Comparison of ENCODE assay signal across 22 mouse cellular contexts in genomic region chr8:117765947-117766346, GRCm38 (mm10). TPM values are rescaled to one million over a fixed set of nuclear protein-coding genes. Genes with fewer than 3 reads are reported as not detected.
DNase-seq lines count a peak whose midpoint lies in the region; ATAC-seq and TF ChIP-seq lines count a peak whose summit lies in the region.
"Had no signal": no experiment of that assay in that cellular context is flagged by ENCODE, and none has a peak within 500 bp of the region (broad histone marks: within the 10 kb centered on the region; RNA-seq: fewer than 3 reads in every experiment).

No protein-coding gene starts in this region.

- peak; percentile 69 for ATAC-seq in intestine, embryonic 15.5 days
- no peak for ATAC-seq in intestine, postnatal 0 days
- peak; percentile 79 for ATAC-seq in liver, embryonic 14.5 days (ENCODE audit: insufficient read depth)
- ATAC-seq: CD4-positive, CD25-positive, alpha-beta regulatory T cell, adult 4 months; forebrain, postnatal 0 days had no signal

- no peaks in the 10 kb centered on the region for H3K9me3 ChIP-seq in intestine, embryonic 15.5 days
- no peaks in the 10 kb centered on the region for H3K9me3 ChIP-seq in intestine, postnatal 0 days (ENCODE audit: control insufficient read depth)
- H3K9me3 ChIP-seq in MEL (replicated peaks; ENCODE audit: insufficient read depth, low read length), result no peaks in the 10 kb centered on the region
- no peaks in the 10 kb centered on the region for H3K9me3 ChIP-seq in liver, embryonic 14.5 days (ENCODE audit: control insufficient read depth, low read length)
- H3K9me3 ChIP-seq: embryonic facial prominence, embryonic 13.5 days; forebrain, embryonic 12.5 days; hindbrain, embryonic 15.5 days had no signal

- no peaks in the 10 kb centered on the region for H3K36me3 ChIP-seq in intestine, embryonic 15.5 days
- no peaks in the 10 kb centered on the region for H3K36me3 ChIP-seq in intestine, postnatal 0 days (ENCODE audit: control insufficient read depth, insufficient read depth)
- no peaks in the 10 kb centered on the region for H3K36me3 ChIP-seq in MEL (ENCODE audit: control insufficient read depth in 1 of 2, insufficient read depth in 2 of 2, low read length in 2 of 2)
- no peaks in the 10 kb centered on the region for H3K36me3 ChIP-seq in liver, embryonic 14.5 days (replicated peaks; ENCODE audit: control insufficient read depth, insufficient read depth, low read depth)
- H3K36me3 ChIP-seq: embryonic facial prominence, embryonic 13.5 days; forebrain, embryonic 12.5 days; G1E; heart, embryonic 13.5 days; hindbrain, embryonic 15.5 days had no signal

- no peak for TF ChIP-seq RAD21 in MEL (IDR thresholded peaks at IDR 0.05; ENCODE audit: low read depth, low read length)

- no peaks in the 10 kb centered on the region for H3K27me3 ChIP-seq in intestine, embryonic 15.5 days (replicated peaks)
- no peaks in the 10 kb centered on the region for H3K27me3 ChIP-seq in intestine, postnatal 0 days (replicated peaks; ENCODE audit: control insufficient read depth, insufficient read depth, low read length)
- no peaks in the 10 kb centered on the region for H3K27me3 ChIP-seq in MEL (ENCODE audit: control insufficient read depth in 1 of 2, insufficient read depth in 2 of 2, low read length in 2 of 2)
- H3K27me3 ChIP-seq in liver, embryonic 14.5 days (ENCODE audit: control insufficient read depth, insufficient read depth, low read length), result no peaks in the 10 kb centered on the region
- H3K27me3 ChIP-seq: embryonic facial prominence, embryonic 13.5 days; forebrain, embryonic 12.5 days; hindbrain, embryonic 15.5 days had no signal

- no peak overlapping the region for H3K4me2 ChIP-seq in intestine, embryonic 15.5 days (replicated peaks)
- no peak overlapping the region for H3K4me2 ChIP-seq in intestine, postnatal 0 days (replicated peaks; ENCODE audit: low read depth)
- peak overlapping the region; percentile 49 for H3K4me2 ChIP-seq in liver, embryonic 14.5 days (ENCODE audit: low read depth)
- H3K4me2 ChIP-seq: embryonic facial prominence, embryonic 13.5 days; forebrain, embryonic 12.5 days; heart, embryonic 13.5 days; hindbrain, embryonic 15.5 days had no signal

- H3K4me3 ChIP-seq in intestine, embryonic 15.5 days (replicated peaks), result no peak overlapping the region
- H3K4me3 ChIP-seq in intestine, postnatal 0 days (ENCODE audit: low read depth, low read length), result no peak overlapping the region
- H3K4me3 ChIP-seq in MEL (ENCODE audit: control insufficient read depth in 1 of 2, insufficient read depth in 1 of 2, low read depth in 2 of 2, low read length in 2 of 2), result no peak overlapping the region
- no peak overlapping the region for H3K4me3 ChIP-seq in liver, embryonic 14.5 days (ENCODE audit: insufficient read depth in 1 of 2, low read depth in 2 of 2, low read length in 2 of 2)
- H3K4me3 ChIP-seq: embryonic facial prominence, embryonic 13.5 days; forebrain, embryonic 12.5 days; heart, embryonic 13.5 days; hindbrain, embryonic 15.5 days had no signal

- TF ChIP-seq EP300 in MEL (IDR thresholded peaks at IDR 0.05; ENCODE audit: low read depth in 1 of 2, low read length in 2 of 2), result peak; percentile 71 to 82
- peak; percentile 95 for TF ChIP-seq EP300 in liver, embryonic 14.5 days (IDR thresholded peaks at IDR 0.05; ENCODE audit: low read depth)

- no peaks in the 10 kb centered on the region for H3K79me2 ChIP-seq in MEL (ENCODE audit: control insufficient read depth, insufficient read depth, low read length, poor library complexity)

- TF ChIP-seq CTCF in intestine, postnatal 0 days (IDR thresholded peaks at IDR 0.05; ENCODE audit: low read depth), result no peak
- TF ChIP-seq CTCF in MEL (IDR thresholded peaks at IDR 0.05 in 2 of 3, conservative IDR thresholded peaks at IDR 0.05 in 1 of 3; ENCODE audit: control insufficient read depth in 1 of 3, insufficient read depth in 1 of 3, low read depth in 2 of 3, low read length in 3 of 3, poor library complexity in 1 of 3, severe bottlenecking in 1 of 3), result no peak
- TF ChIP-seq CTCF in liver, embryonic 14.5 days (IDR thresholded peaks at IDR 0.05; ENCODE audit: low read depth), result no peak

- H3K4me1 ChIP-seq in intestine, embryonic 15.5 days (replicated peaks), result no peaks in the 10 kb centered on the region
- H3K4me1 ChIP-seq in intestine, postnatal 0 days (replicated peaks; ENCODE audit: control insufficient read depth, insufficient read depth, low read length), result no peaks in the 10 kb centered on the region; the same call in 1 of the 2 replicates
- H3K4me1 ChIP-seq in MEL (ENCODE audit: control insufficient read depth in 1 of 2, insufficient read depth in 2 of 2, low read length in 2 of 2), result peaks cover 0 to 2% of the 10 kb centered on the region in 2 experiments; a peak in 1 of 4 replicates
- H3K4me1 ChIP-seq in liver, embryonic 14.5 days (replicated peaks; ENCODE audit: control insufficient read depth in 2 of 2, insufficient read depth in 2 of 2, low read length in 1 of 2), result peaks cover 11 to 38% of the 10 kb centered on the region in 2 experiments
- H3K4me1 ChIP-seq: embryonic facial prominence, embryonic 13.5 days; forebrain, embryonic 12.5 days; hindbrain, embryonic 15.5 days had no signal

- no peak overlapping the region for H3K27ac ChIP-seq in intestine, embryonic 15.5 days
- no peak overlapping the region for H3K27ac ChIP-seq in intestine, postnatal 0 days (ENCODE audit: low read depth, low read length)
- no peak overlapping the region for H3K27ac ChIP-seq in MEL (ENCODE audit: control insufficient read depth, low read depth, low read length)
- H3K27ac ChIP-seq in liver, embryonic 14.5 days, result peak overlapping the region; percentile 7
- H3K27ac ChIP-seq: embryonic facial prominence, embryonic 13.5 days; forebrain, embryonic 12.5 days; heart, embryonic 13.5 days; hindbrain, embryonic 15.5 days had no signal

- TF ChIP-seq POLR2A in MEL (IDR thresholded peaks at IDR 0.05; ENCODE audit: control insufficient read depth in 1 of 2, insufficient read depth in 1 of 2, low read depth in 1 of 2, low read length in 2 of 2, poor library complexity in 1 of 2), result no peak

- 47% methylated on average over 5 of the region's 5 CpGs for WGBS in intestine, embryonic 15.5 days
- WGBS in intestine, postnatal 0 days, result 27% methylated on average over 5 of the region's 5 CpGs
- 19% methylated on average over 5 of the region's 5 CpGs for WGBS in liver, embryonic 14.5 days (ENCODE audit: insufficient replicate concordance)

- peak; percentile 20 for DNase-seq in MEL (ENCODE audit: low read depth, low spot score)
- DNase-seq in c-Kit-positive CD71-positive TER-119-positive erythroid progenitor cells, embryonic 14.5 days (ENCODE audit: low spot score), result peak; percentile 49
- peak in 2 of 3 experiments; percentile 51 to 56 for DNase-seq in liver, embryonic 14.5 days (ENCODE audit: low read depth in 3 of 3, low spot score in 3 of 3)
- no peak for DNase-seq in adrenal gland, postnatal 4 days (ENCODE audit: low spot score in 2 of 2)
- DNase-seq in natural killer cell, adult 2 months (ENCODE audit: low spot score in 2 of 2), result no peak
- DNase-seq in gastrocnemius, postnatal 36 days, result no peak
- DNase-seq: adrenal gland, postnatal 10 days; B cell, adult 2 months; cerebellum, adult 11-12 months; cerebellum, adult 9-11 months; cerebellum, postnatal 36 days; forebrain, postnatal 0 days; gastrocnemius, postnatal 14 days; heart, postnatal 36 days had no signal

- intact Hi-C loops in gastrocnemius, postnatal 36 days (cut with DNase I), result no loop called here

- no peak overlapping the region for H3K9ac ChIP-seq in intestine, embryonic 15.5 days
- no peak overlapping the region for H3K9ac ChIP-seq in intestine, postnatal 0 days (ENCODE audit: low read depth, low read length)
- H3K9ac ChIP-seq in MEL (ENCODE audit: control insufficient read depth, low read depth, low read length, poor library complexity, severe bottlenecking), result no peak overlapping the region
- H3K9ac ChIP-seq in liver, embryonic 14.5 days (replicated peaks), result no peak overlapping the region
- H3K9ac ChIP-seq: embryonic facial prominence, embryonic 13.5 days; forebrain, embryonic 12.5 days; forebrain, postnatal 0 days; heart, embryonic 13.5 days; hindbrain, embryonic 15.5 days had no signal

TF ChIP-seq in MEL, 35 proteins besides CTCF, POLR2A, EP300 and RAD21 (continues in another document):
- TF ChIP-seq MAFK (IDR thresholded peaks at IDR 0.05; ENCODE audit: borderline replicate concordance, low read depth, low read length) (no peak), E2F4 (IDR thresholded peaks at IDR 0.05; ENCODE audit: borderline replicate concordance, low read depth, low read length) (no peak), CHD1 (IDR thresholded peaks at IDR 0.05; ENCODE audit: low read depth, low read length) (no peak), RCOR1 (IDR thresholded peaks at IDR 0.05; ENCODE audit: low read depth, low read length) (peak; percentile 46; the same call in 1 of the 2 replicates), SIN3A (IDR thresholded peaks at IDR 0.05; ENCODE audit: low read length) (no peak), ELF1 (IDR thresholded peaks at IDR 0.05; ENCODE audit: low read depth, low read length) (no peak), MEF2A (IDR thresholded peaks at IDR 0.05; ENCODE audit: extremely low read depth, insufficient replicate concordance, low read depth, low read length, poor library complexity, severe bottlenecking) (no peak), TCF12 (IDR thresholded peaks at IDR 0.05; ENCODE audit: low read depth, low read length) (peak; percentile 91), ZC3H11A (IDR thresholded peaks at IDR 0.05; ENCODE audit: low read depth, low read length) (no peak), UBTF (IDR thresholded peaks at IDR 0.05; ENCODE audit: borderline replicate concordance, insufficient read depth, low read depth, low read length) (no peak), NRF1 (IDR thresholded peaks at IDR 0.05; ENCODE audit: insufficient read depth, low read depth, low read length, poor library complexity, severe bottlenecking) (no peak), GABPA (IDR thresholded peaks at IDR 0.05; ENCODE audit: low read depth, low read length) (no peak), ZNF384 (IDR thresholded peaks at IDR 0.05; ENCODE audit: low read depth, low read length) (no peak), POLR2AphosphoS5 (IDR thresholded peaks at IDR 0.05; ENCODE audit: borderline replicate concordance, low read depth, low read length) (no peak), CHD2 (IDR thresholded peaks at IDR 0.05; ENCODE audit: low read length) (no peak)

RNA-seq across cellular contexts. Expression of gene Mphosph6, which starts 35.8 kb away (rescaled TPM):
- 49.7 and 54.5 TPM in 2 replicates for polyA plus RNA-seq in intestine, embryonic 15.5 days (2015; fragmentation: Nextera tagmentation; extraction: Ambion mirVana)
- polyA plus RNA-seq in intestine, postnatal 0 days (2015; fragmentation: Nextera tagmentation; extraction: Ambion mirVana), result 31.3 and 33.4 TPM in 2 replicates
- 54.5 and 67.8 TPM in 2 replicates for total RNA-seq in MEL (2012; rRNA removed)
- 10 to 100 TPM in 1 of 2 experiments, not detected in 1; 98.8 TPM for polyA plus RNA-seq in MEL (2012; ENCODE audit: insufficient read depth in 1 of 2, insufficient read length in 2 of 2, low read depth in 1 of 2, low replicate concordance in 2 of 2, missing spikeins in 1 of 2)
- 12.7 and 21.9 TPM in 2 replicates for polyA plus RNA-seq in liver, embryonic 14.5 days (2012; rRNA removed)
- polyA plus RNA-seq in liver, embryonic 14.5 days (2014; fragmentation: Nextera tagmentation; extraction: Ambion mirVana), result 34.4 and 37.5 TPM in 2 replicates
- 10 to 100 TPM; 28.5 to 35.7 TPM for total RNA-seq in adrenal gland, postnatal 4 days (2021)
- total RNA-seq in gastrocnemius, postnatal 36 days (2021), result 1 to 10 TPM; 4.5 to 4.6 TPM

Comparison
In these comparisons a context has a peak if more than half of its experiments do, and no peak if none do; other contexts are left out.
1. DNase-seq: peak in MEL (single experiment), c-Kit-positive CD71-positive TER-119-positive erythroid progenitor cells, embryonic 14.5 days (single experiment) and liver, embryonic 14.5 days (2 of 3); none in adrenal gland, postnatal 4 days (0 of 2), natural killer cell, adult 2 months (0 of 2) and gastrocnemius, postnatal 36 days (0 of 2).